In genomic region chr11:109297031-109297430, GRCm38 (mm10) we compare ENCODE assay signal across 16 mouse cellular contexts. TPM values are rescaled to one million over a fixed set of nuclear protein-coding genes. Genes with fewer than 3 reads are reported as not detected.
DNase-seq lines count a peak whose midpoint lies in the region; ATAC-seq and TF ChIP-seq lines count a peak whose summit lies in the region.
"Had no signal": no experiment of that assay in that cellular context is flagged by ENCODE, and none has a peak within 500 bp of the region (broad histone marks: within the 10 kb centered on the region; RNA-seq: fewer than 3 reads in every experiment).

No protein-coding gene starts in this region.

- H3K4me3 ChIP-seq in kidney, embryonic 14.5 days (ENCODE audit: low read length) = no peak overlapping the region
- H3K4me3 ChIP-seq in forebrain, embryonic 14.5 days (ENCODE audit: low read depth, low read length) = 0 out of 2 replicates have a peak overlapping the region, but pooled peaks have one; percentile 39
- peak overlapping the region; percentile 60; the same call in 1 of the 2 replicates for H3K4me3 ChIP-seq in limb, embryonic 10.5 days
- peak overlapping the region; percentile 45 for H3K4me3 ChIP-seq in neural tube, embryonic 14.5 days (ENCODE audit: low read depth, low read length)
- H3K4me3 ChIP-seq in liver, postnatal 0 days (ENCODE audit: low read depth, low read length) = no peak overlapping the region
- H3K4me3 ChIP-seq in heart, adult 2 months = no peak overlapping the region
- H3K4me3 ChIP-seq in liver, embryonic 11.5 days (ENCODE audit: low read depth, low read length) = no peak overlapping the region

- 81% methylated on average over 7 of the region's 7 CpGs for WGBS in kidney, embryonic 14.5 days
- WGBS in forebrain, embryonic 14.5 days = 80% methylated on average over 7 of the region's 7 CpGs
- WGBS in limb, embryonic 10.5 days = 87% methylated on average over 7 of the region's 7 CpGs
- WGBS in neural tube, embryonic 14.5 days = 79% methylated on average over 7 of the region's 7 CpGs
- 79% methylated on average over 7 of the region's 7 CpGs for WGBS in liver, postnatal 0 days (ENCODE audit: insufficient replicate concordance)
- 85% methylated on average over 7 of the region's 7 CpGs for WGBS in heart, adult 2 months
- 85% methylated on average over 7 of the region's 7 CpGs for WGBS in liver, embryonic 11.5 days

- no peaks in the 10 kb centered on the region for H3K27me3 ChIP-seq in kidney, embryonic 14.5 days (ENCODE audit: control insufficient read depth, insufficient read depth, low read length)
- H3K27me3 ChIP-seq in forebrain, embryonic 14.5 days (replicated peaks; ENCODE audit: control insufficient read depth, insufficient read depth, low read length) = peaks cover 3% of the 10 kb centered on the region; the same call in 1 of the 2 replicates
- peaks cover 27% of the 10 kb centered on the region for H3K27me3 ChIP-seq in limb, embryonic 10.5 days (ENCODE audit: low read depth, poor library complexity, severe bottlenecking)
- H3K27me3 ChIP-seq in neural tube, embryonic 14.5 days (ENCODE audit: control insufficient read depth, insufficient read depth, low read length) = no peaks in the 10 kb centered on the region
- peaks cover 9% of the 10 kb centered on the region; the same call in 1 of the 2 replicates for H3K27me3 ChIP-seq in liver, postnatal 0 days (ENCODE audit: insufficient read depth, low read length)
- H3K27me3 ChIP-seq in heart, adult 2 months (ENCODE audit: control insufficient read depth, insufficient read depth, low read length) = no peaks in the 10 kb centered on the region
- peaks cover 12% of the 10 kb centered on the region for H3K27me3 ChIP-seq in liver, embryonic 11.5 days (replicated peaks; ENCODE audit: control insufficient read depth, insufficient read depth, low read length)

- no peak overlapping the region; the same call in 1 of the 2 replicates for H3K9ac ChIP-seq in kidney, embryonic 14.5 days (ENCODE audit: low read depth, low read length)
- no peak overlapping the region for H3K9ac ChIP-seq in forebrain, embryonic 14.5 days (ENCODE audit: low read length)
- H3K9ac ChIP-seq in neural tube, embryonic 14.5 days (replicated peaks; ENCODE audit: low read depth, low read length) = peak overlapping the region; percentile 63
- no peak overlapping the region for H3K9ac ChIP-seq in liver, postnatal 0 days (replicated peaks)
- H3K9ac ChIP-seq in heart, adult 2 months (ENCODE audit: low read depth, low read length) = no peak overlapping the region
- no peak overlapping the region for H3K9ac ChIP-seq in liver, embryonic 11.5 days (ENCODE audit: low read depth, low read length)

- ATAC-seq in kidney, embryonic 14.5 days (ENCODE audit: low FRiP score, low TSS enrichment) = no peak
- ATAC-seq in forebrain, embryonic 14.5 days = no peak
- no peak for ATAC-seq in neural tube, embryonic 14.5 days (ENCODE audit: low read depth)
- no peak for ATAC-seq in liver, postnatal 0 days
- no peak for ATAC-seq in liver, embryonic 11.5 days (replicated peaks; ENCODE audit: low FRiP score)

- no peaks in the 10 kb centered on the region for H3K36me3 ChIP-seq in kidney, embryonic 14.5 days (ENCODE audit: control insufficient read depth, insufficient read depth, low read length)
- H3K36me3 ChIP-seq in forebrain, embryonic 14.5 days (ENCODE audit: control insufficient read depth, insufficient read depth, low read length) = no peaks in the 10 kb centered on the region
- no peaks in the 10 kb centered on the region for H3K36me3 ChIP-seq in limb, embryonic 10.5 days
- no peaks in the 10 kb centered on the region for H3K36me3 ChIP-seq in neural tube, embryonic 14.5 days (ENCODE audit: control insufficient read depth, insufficient read depth, low read length)
- H3K36me3 ChIP-seq in liver, postnatal 0 days (replicated peaks; ENCODE audit: insufficient read depth, low read length) = no peaks in the 10 kb centered on the region
- H3K36me3 ChIP-seq in heart, adult 2 months (ENCODE audit: control insufficient read depth, insufficient read depth, low read length) = no peaks in the 10 kb centered on the region
- no peaks in the 10 kb centered on the region for H3K36me3 ChIP-seq in liver, embryonic 11.5 days (ENCODE audit: control insufficient read depth, insufficient read depth, low read length)
- H3K36me3 ChIP-seq: embryonic facial prominence, embryonic 12.5 days had no signal

- no peak for TF ChIP-seq POLR2A in heart, adult 2 months (IDR thresholded peaks at IDR 0.05; ENCODE audit: insufficient read depth, low read depth, low read length)

- no peak for TF ChIP-seq EP300 in liver, postnatal 0 days (IDR thresholded peaks at IDR 0.05; ENCODE audit: low read depth)
- no peak for TF ChIP-seq EP300 in heart, adult 2 months (IDR thresholded peaks at IDR 0.05; ENCODE audit: insufficient read depth, low read depth, low read length)

- H3K4me2 ChIP-seq in kidney, embryonic 14.5 days (replicated peaks; ENCODE audit: low read depth, low read length) = peak overlapping the region; percentile 90; the same call in 1 of the 2 replicates
- H3K4me2 ChIP-seq in forebrain, embryonic 14.5 days (ENCODE audit: low read length) = peak overlapping the region; percentile 87
- peak overlapping the region; percentile 91 for H3K4me2 ChIP-seq in neural tube, embryonic 14.5 days (ENCODE audit: low read depth, low read length)
- no peak overlapping the region for H3K4me2 ChIP-seq in liver, postnatal 0 days (ENCODE audit: low read depth, low read length)
- no peak overlapping the region for H3K4me2 ChIP-seq in liver, embryonic 11.5 days

- no peak for DNase-seq in kidney, adult 8-10 months
- no peak for DNase-seq in forebrain, embryonic 14.5 days (ENCODE audit: low spot score)
- no peak for DNase-seq in limb, embryonic 10.5 days (ENCODE audit: low spot score)
- DNase-seq in liver, postnatal 0 days = no peak
- DNase-seq in heart, adult 2 months = no peak
- DNase-seq in liver, embryonic 11.5 days (ENCODE audit: low spot score) = no peak
- DNase-seq: cerebellum, adult 11 months; gastrocnemius, postnatal 14 days; kidney, postnatal 36 days; left cerebral cortex, postnatal 4 days; lung, postnatal 14 days; thymus, postnatal 14 days had no signal

- TF ChIP-seq CTCF in liver, postnatal 0 days (IDR thresholded peaks at IDR 0.05; ENCODE audit: low read depth) = no peak
- no peak for TF ChIP-seq CTCF in heart, adult 2 months (IDR thresholded peaks at IDR 0.05)

- H3K9me3 ChIP-seq in kidney, embryonic 14.5 days (ENCODE audit: control insufficient read depth, low read length) = no peaks in the 10 kb centered on the region
- H3K9me3 ChIP-seq in forebrain, embryonic 14.5 days (replicated peaks; ENCODE audit: control insufficient read depth, low read length) = no peaks in the 10 kb centered on the region
- H3K9me3 ChIP-seq in limb, embryonic 10.5 days (replicated peaks) = no peaks in the 10 kb centered on the region
- no peaks in the 10 kb centered on the region for H3K9me3 ChIP-seq in neural tube, embryonic 14.5 days (ENCODE audit: control insufficient read depth, low read length)
- H3K9me3 ChIP-seq in liver, postnatal 0 days (ENCODE audit: low read length) = no peaks in the 10 kb centered on the region
- no peaks in the 10 kb centered on the region for H3K9me3 ChIP-seq in liver, embryonic 11.5 days (ENCODE audit: control insufficient read depth, low read length)
- H3K9me3 ChIP-seq: embryonic facial prominence, embryonic 12.5 days had no signal

- H3K4me1 ChIP-seq in kidney, embryonic 14.5 days (ENCODE audit: control insufficient read depth, insufficient read depth, low read length) = peaks cover 6% of the 10 kb centered on the region
- peaks cover 6% of the 10 kb centered on the region; the same call in 1 of the 2 replicates for H3K4me1 ChIP-seq in forebrain, embryonic 14.5 days (ENCODE audit: control insufficient read depth, insufficient read depth, low read length)
- H3K4me1 ChIP-seq in limb, embryonic 10.5 days = peaks cover 21% of the 10 kb centered on the region
- H3K4me1 ChIP-seq in neural tube, embryonic 14.5 days (ENCODE audit: control insufficient read depth, insufficient read depth, low read length) = 0 out of 2 replicates have a peak, but pooled peaks cover 4% of the 10 kb centered on the region
- H3K4me1 ChIP-seq in liver, postnatal 0 days (ENCODE audit: insufficient read depth) = peaks cover 5% of the 10 kb centered on the region
- peaks cover 1% of the 10 kb centered on the region; the same call in 1 of the 2 replicates for H3K4me1 ChIP-seq in heart, adult 2 months (ENCODE audit: control insufficient read depth, insufficient read depth, low read length)
- 0 out of 2 replicates have a peak, but pooled peaks cover 3% of the 10 kb centered on the region for H3K4me1 ChIP-seq in liver, embryonic 11.5 days (replicated peaks; ENCODE audit: control insufficient read depth, insufficient read depth, low read length)

- H3K79me2 ChIP-seq in heart, adult 2 months (replicated peaks; ENCODE audit: control insufficient read depth, insufficient read depth, low read length) = no peaks in the 10 kb centered on the region

- intact Hi-C loops in heart, adult 2 months (cut with DNase I) = no loop called here

- no peak overlapping the region for H3K27ac ChIP-seq in kidney, embryonic 14.5 days (ENCODE audit: low read depth, low read length)
- no peak overlapping the region for H3K27ac ChIP-seq in forebrain, embryonic 14.5 days (ENCODE audit: low read depth, low read length)
- H3K27ac ChIP-seq in limb, embryonic 10.5 days = no peak overlapping the region
- H3K27ac ChIP-seq in neural tube, embryonic 14.5 days (ENCODE audit: low read depth, low read length) = no peak overlapping the region
- no peak overlapping the region for H3K27ac ChIP-seq in liver, postnatal 0 days (ENCODE audit: low read depth)
- H3K27ac ChIP-seq in heart, adult 2 months = no peak overlapping the region
- no peak overlapping the region for H3K27ac ChIP-seq in liver, embryonic 11.5 days (ENCODE audit: low read depth, low read length)
- H3K27ac ChIP-seq: embryonic facial prominence, embryonic 12.5 days had no signal

RNA-seq across cellular contexts. Expression of gene Rgs9, which starts 0.9 kb away (rescaled TPM):
- 1.4 and 2.3 TPM in 2 replicates for polyA plus RNA-seq in kidney, embryonic 14.5 days (2014; fragmentation: Nextera tagmentation; extraction: Ambion mirVana)
- polyA plus RNA-seq in forebrain, embryonic 14.5 days (2014; fragmentation: Nextera tagmentation; extraction: Ambion mirVana) = 4.3 and 5.4 TPM in 2 replicates
- polyA plus RNA-seq in limb, embryonic 10.5 days (2016; fragmentation: Nextera tagmentation; extraction: Ambion mirVana) = 2.1 and 4.2 TPM in 2 replicates
- 7.1 and 16.1 TPM in 2 replicates for polyA plus RNA-seq in neural tube, embryonic 14.5 days (2014; fragmentation: Nextera tagmentation; extraction: Ambion mirVana)
- polyA plus RNA-seq in liver, postnatal 0 days (2015; fragmentation: Nextera tagmentation; extraction: Ambion mirVana) = 0.11 TPM in 1 of 2 replicates, not detected in the other
- under 1 TPM in 1 of 2 experiments, not detected in 1; 0.09 TPM for total RNA-seq in heart, adult 2 months (2021)
- polyA plus RNA-seq in heart, adult 2 months (2012; rRNA removed) = 0.21 and 0.32 TPM in 2 replicates
- 0.18 and 0.25 TPM in 2 replicates for polyA plus RNA-seq in liver, embryonic 11.5 days (2014; fragmentation: Nextera tagmentation; extraction: Ambion mirVana)
- total RNA-seq: MEL had no signal

Comparison
In these comparisons a context has a peak if more than half of its experiments do, and no peak if none do; other contexts are left out.
1. H3K4me2 ChIP-seq: peak in kidney, embryonic 14.5 days (single experiment), forebrain, embryonic 14.5 days (single experiment) and neural tube, embryonic 14.5 days (single experiment); none in liver, postnatal 0 days (single experiment) and liver, embryonic 11.5 days (single experiment).
2. H3K4me3 ChIP-seq: peak in forebrain, embryonic 14.5 days (single experiment), limb, embryonic 10.5 days (single experiment) and neural tube, embryonic 14.5 days (single experiment); none in kidney, embryonic 14.5 days (single experiment), liver, postnatal 0 days (single experiment), heart, adult 2 months (single experiment) and liver, embryonic 11.5 days (single experiment).